8 mouse cellular contexts compared by ENCODE assay signal in the genomic region with DNA sequence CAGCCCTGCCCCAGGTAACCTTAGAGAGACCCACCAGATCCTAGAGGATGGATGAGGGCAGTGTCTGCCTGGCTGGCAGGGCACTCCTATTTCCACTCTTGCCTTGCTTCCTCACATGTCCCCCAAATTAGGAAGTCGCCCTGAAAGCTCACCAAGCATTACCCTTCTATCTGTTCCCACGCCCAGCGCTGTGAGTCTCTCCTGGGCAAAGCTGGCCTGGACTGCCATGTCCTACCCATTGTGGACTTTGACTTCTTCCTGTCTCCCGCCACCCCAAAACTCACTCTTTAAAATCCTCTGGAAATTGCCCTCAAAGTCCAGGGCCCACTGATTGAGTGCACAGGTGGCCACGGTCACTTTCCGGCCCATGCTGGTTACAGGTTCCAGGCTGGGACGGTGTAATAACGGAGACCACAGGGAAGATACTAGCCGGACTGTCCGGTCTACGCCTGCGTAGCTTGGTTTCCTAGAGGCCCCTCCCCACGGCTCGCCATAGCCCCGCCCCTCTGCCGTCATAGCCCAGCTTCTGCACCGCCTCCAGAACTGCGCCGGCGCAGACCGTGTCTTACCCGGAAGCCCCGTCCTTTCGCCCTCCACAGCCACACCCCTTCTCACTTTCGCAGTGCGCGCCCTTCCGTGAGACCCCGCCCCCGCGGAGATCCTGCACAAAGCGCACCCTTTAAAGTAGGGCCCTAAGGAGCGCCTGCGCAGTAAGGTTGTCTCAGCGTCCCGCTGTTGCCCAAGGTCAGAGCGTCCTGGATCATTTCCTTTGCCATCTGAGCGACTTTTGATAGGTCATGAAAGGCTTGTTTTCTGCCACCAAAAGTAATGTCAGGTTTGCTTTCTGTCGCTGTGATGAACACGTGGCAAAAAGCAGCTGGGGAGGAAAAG. TPM values are rescaled to one million over a fixed set of nuclear protein-coding genes. Genes with fewer than 3 reads are reported as not detected.
DNase-seq lines count a peak whose midpoint lies in the region; ATAC-seq and TF ChIP-seq lines count a peak whose summit lies in the region.

A gene (minus strand): TSS at position 475 of the 891 bp plus-strand sequence.
A gene (plus strand): TSS at position 771 of the 891 bp plus-strand sequence.

- H3K27ac ChIP-seq in ES-Bruce4 (ENCODE audit: insufficient read depth, low read length) = no peak within 1 kb of the TSS
- peak within 1 kb of the TSS; percentile 72; the same call in 1 of the 2 replicates for H3K27ac ChIP-seq in forebrain, embryonic 14.5 days (ENCODE audit: low read depth, low read length)
- H3K27ac ChIP-seq in neural tube, embryonic 15.5 days (replicated peaks) = peak within 1 kb of the TSS; percentile 85

- no peaks in the 10 kb centered on the region for H3K9me3 ChIP-seq in ES-Bruce4 (replicated peaks; ENCODE audit: control insufficient read depth, insufficient read depth, low read length, poor library complexity, severe bottlenecking)
- H3K9me3 ChIP-seq in forebrain, embryonic 14.5 days (replicated peaks; ENCODE audit: control insufficient read depth, low read length) = no peaks in the 10 kb centered on the region
- no peaks in the 10 kb centered on the region for H3K9me3 ChIP-seq in neural tube, embryonic 15.5 days (replicated peaks)

- peak within 1 kb of the TSS; percentile 61 for H3K9ac ChIP-seq in ES-Bruce4 (ENCODE audit: low read depth, poor library complexity, severe bottlenecking)
- H3K9ac ChIP-seq in forebrain, embryonic 14.5 days (ENCODE audit: low read length) = peak within 1 kb of the TSS; percentile 70
- peak within 1 kb of the TSS; percentile 66 for H3K9ac ChIP-seq in neural tube, embryonic 15.5 days (replicated peaks)

- H3K27me3 ChIP-seq in ES-Bruce4 (ENCODE audit: control insufficient read depth, insufficient read depth, low read length, poor library complexity, severe bottlenecking) = no peaks in the 10 kb centered on the region
- H3K27me3 ChIP-seq in forebrain, embryonic 14.5 days (replicated peaks; ENCODE audit: control insufficient read depth, insufficient read depth, low read length) = no peaks in the 10 kb centered on the region
- H3K27me3 ChIP-seq in neural tube, embryonic 15.5 days (replicated peaks) = no peaks in the 10 kb centered on the region

- TF ChIP-seq POLR2A in ES-Bruce4 (IDR thresholded peaks at IDR 0.05; ENCODE audit: insufficient read depth, low read length) = peak; percentile 86

- no peaks in the 10 kb centered on the region for H3K36me3 ChIP-seq in ES-Bruce4 (ENCODE audit: control insufficient read depth, insufficient read depth, low read length, poor library complexity, severe bottlenecking)
- peaks cover 6% of the 10 kb centered on the region; the same call in 1 of the 2 replicates for H3K36me3 ChIP-seq in forebrain, embryonic 14.5 days (ENCODE audit: control insufficient read depth, insufficient read depth, low read length)
- peaks cover 10% of the 10 kb centered on the region for H3K36me3 ChIP-seq in neural tube, embryonic 15.5 days

- TF ChIP-seq EP300 in ES-Bruce4 (IDR thresholded peaks at IDR 0.05; ENCODE audit: insufficient read depth, low read depth, low read length) = 0 out of 2 replicates have a peak, but pooled peaks have one; percentile 5

- TF ChIP-seq CTCF in ES-Bruce4 (IDR thresholded peaks at IDR 0.05; ENCODE audit: low read depth, low read length) = no peak

- H3K4me1 ChIP-seq in ES-Bruce4 (ENCODE audit: control insufficient read depth, insufficient read depth, low read length) = no peaks in the 10 kb centered on the region
- H3K4me1 ChIP-seq in forebrain, embryonic 14.5 days (ENCODE audit: control insufficient read depth, insufficient read depth, low read length) = peaks cover 10% of the 10 kb centered on the region
- H3K4me1 ChIP-seq in neural tube, embryonic 15.5 days = peaks cover 17% of the 10 kb centered on the region

- peak within 1 kb of the TSS; percentile 79 for H3K4me3 ChIP-seq in ES-Bruce4 (ENCODE audit: low read depth, low read length)
- H3K4me3 ChIP-seq in forebrain, embryonic 14.5 days (ENCODE audit: low read depth, low read length) = peak within 1 kb of the TSS; percentile 53
- peak within 1 kb of the TSS; percentile 56 for H3K4me3 ChIP-seq in neural tube, embryonic 15.5 days (replicated peaks)

- peak within 1 kb of the TSS; percentile 64 for H3K4me2 ChIP-seq in forebrain, embryonic 14.5 days (ENCODE audit: low read length)
- H3K4me2 ChIP-seq in neural tube, embryonic 15.5 days = peak within 1 kb of the TSS; percentile 82

- intact Hi-C loops in heart, postnatal 14 days (cut with DNase I) = loop anchor here (5.0 kb wide), 1 partner anchor 35 kb away; no protein-coding TSS in a partner anchor

- ATAC-seq in cerebellum, adult (ENCODE audit: insufficient number of reproducible peaks, low FRiP score, low TSS enrichment) = peak; percentile 95
- ATAC-seq in forebrain, embryonic 14.5 days = peak; percentile 98
- peak; percentile 97 for ATAC-seq in neural tube, embryonic 15.5 days (ENCODE audit: low FRiP score)

- peak; percentile 99 for DNase-seq in forebrain, embryonic 14.5 days (ENCODE audit: low spot score)
- peak; percentile 99 for DNase-seq in heart, postnatal 14 days
- DNase-seq in layer of hippocampus, adult 11-12 months (ENCODE audit: low spot score) = peak; percentile 99
- peak; percentile 99 to 100 for DNase-seq in lung, adult 18-20 months
- peak; percentile 99 for DNase-seq in testis, postnatal 14 days (ENCODE audit: low spot score)

- WGBS in forebrain, embryonic 14.5 days = 1% methylated on average over 40 of the region's 40 CpGs
- under 1% methylated on average over 40 of the region's 40 CpGs for WGBS in neural tube, embryonic 15.5 days

RNA-seq across cellular contexts. Expression of the first gene that starts in this region (rescaled TPM):
- 8.6 and 12.3 TPM in 2 replicates for polyA plus RNA-seq in ES-Bruce4 (2011; ENCODE audit: insufficient read depth, insufficient read length, low read depth, missing spikeins)
- 5.2 TPM in 2 replicates for polyA plus RNA-seq in forebrain, embryonic 14.5 days (2014; fragmentation: Nextera tagmentation; extraction: Ambion mirVana)
- 1 to 10 TPM; 5.8 to 6.4 TPM for total RNA-seq in heart, postnatal 14 days (2021)
- 5.5 and 7.7 TPM in 2 replicates for polyA plus RNA-seq in neural tube, embryonic 15.5 days (2015; fragmentation: Nextera tagmentation; extraction: Ambion mirVana)

RNA-seq across cellular contexts. Expression of the second gene that starts in this region (rescaled TPM):
- 114 and 117 TPM in 2 replicates for polyA plus RNA-seq in ES-Bruce4 (2011; ENCODE audit: insufficient read depth, insufficient read length, low read depth, missing spikeins)
- 59.2 and 64.8 TPM in 2 replicates for polyA plus RNA-seq in forebrain, embryonic 14.5 days (2014; fragmentation: Nextera tagmentation; extraction: Ambion mirVana)
- total RNA-seq in heart, postnatal 14 days (2021) = 1 to 10 TPM; 6.1 to 7.4 TPM
- 49.8 and 53.8 TPM in 2 replicates for polyA plus RNA-seq in neural tube, embryonic 15.5 days (2015; fragmentation: Nextera tagmentation; extraction: Ambion mirVana)
